Mouse (Mus musculus): ENCODE data around the gene Kat2a. TPM values are rescaled to one million over a fixed set of nuclear protein-coding genes. Genes with fewer than 3 reads are reported as not detected.

Gene Kat2a
- polyA plus RNA-seq, 1 experiment from 2014 or later: 11.8 TPM

- Histone ChIP-seq H3K4me2 (replicated peaks; ENCODE audit: low read depth) (no peak overlapping the region), H3K4me1 (replicated peaks; ENCODE audit: control insufficient read depth, insufficient read depth, low read length) (no peaks in the 10 kb centered on the region), H3K9me3 (ENCODE audit: control insufficient read depth) (no peaks in the 10 kb centered on the region), H3K9ac (ENCODE audit: low read depth, low read length) (no peak overlapping the region), H3K27me3 (replicated peaks; ENCODE audit: control insufficient read depth, insufficient read depth, low read length) (no peaks in the 10 kb centered on the region), H3K27ac (ENCODE audit: low read depth, low read length) (no peak overlapping the region; the same call in 1 of the 2 replicates), H3K4me3 (ENCODE audit: low read depth, low read length) (no peak overlapping the region), H3K36me3 (ENCODE audit: control insufficient read depth, insufficient read depth) (peaks cover 35% of the 10 kb centered on the region)
- no peak for ATAC-seq
- TF ChIP-seq CTCF (IDR thresholded peaks at IDR 0.05; ENCODE audit: low read depth): no peak
- WGBS: 77% methylated on average over 6 of the region's 6 CpGs
These were observed 18.4 kb upstream of the Kat2a start for GRCm38 (mm10) chr11:100730477-100731205.

DNA sequence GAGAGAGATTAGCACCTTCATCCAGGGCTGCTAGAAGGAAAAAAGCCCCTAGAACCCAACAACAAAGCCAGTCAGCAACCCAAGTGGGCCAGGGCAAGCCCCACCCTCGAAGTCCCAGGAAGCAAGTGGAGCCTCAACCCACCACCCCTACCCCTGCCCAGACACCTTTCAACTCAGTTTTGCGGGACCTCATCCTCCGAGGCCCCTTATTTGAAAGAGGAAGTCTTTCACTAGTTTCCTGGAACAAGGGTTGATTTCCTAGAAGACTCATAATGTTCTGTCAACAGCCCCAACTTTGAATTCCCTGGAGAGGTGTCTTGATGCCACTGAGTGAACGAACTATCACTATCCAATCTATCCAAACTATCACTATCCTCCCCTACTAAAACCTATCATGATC is 17.7 kb upstream of the Kat2a start:
- no peak for TF ChIP-seq CTCF (IDR thresholded peaks at IDR 0.05; ENCODE audit: low read depth)
- Histone ChIP-seq H3K27ac (ENCODE audit: low read depth, low read length) (no peak overlapping the region), H3K4me1 (replicated peaks; ENCODE audit: control insufficient read depth, insufficient read depth, low read length) (peaks cover 3% of the 10 kb centered on the region; the same call in 1 of the 2 replicates), H3K4me3 (ENCODE audit: low read depth, low read length) (no peak overlapping the region), H3K4me2 (replicated peaks; ENCODE audit: low read depth) (no peak overlapping the region), H3K36me3 (ENCODE audit: control insufficient read depth, insufficient read depth) (peaks cover 33% of the 10 kb centered on the region), H3K27me3 (replicated peaks; ENCODE audit: control insufficient read depth, insufficient read depth, low read length) (no peaks in the 10 kb centered on the region), H3K9me3 (ENCODE audit: control insufficient read depth) (no peaks in the 10 kb centered on the region), H3K9ac (ENCODE audit: low read depth, low read length) (no peak overlapping the region)
- ATAC-seq: no peak
- 84% methylated on average over 4 of the region's 4 CpGs for WGBS

- Histone ChIP-seq H3K9me3 (ENCODE audit: control insufficient read depth) (no peaks in the 10 kb centered on the region), H3K36me3 (ENCODE audit: control insufficient read depth, insufficient read depth) (peaks cover 30% of the 10 kb centered on the region), H3K4me1 (replicated peaks; ENCODE audit: control insufficient read depth, insufficient read depth, low read length) (peaks cover 10% of the 10 kb centered on the region; the same call in 1 of the 2 replicates), H3K27ac (ENCODE audit: low read depth, low read length) (no peak overlapping the region), H3K27me3 (replicated peaks; ENCODE audit: control insufficient read depth, insufficient read depth, low read length) (no peaks in the 10 kb centered on the region), H3K4me2 (replicated peaks; ENCODE audit: low read depth) (no peak overlapping the region), H3K9ac (ENCODE audit: low read depth, low read length) (no peak overlapping the region), H3K4me3 (ENCODE audit: low read depth, low read length) (no peak overlapping the region)
- TF ChIP-seq CTCF (IDR thresholded peaks at IDR 0.05; ENCODE audit: low read depth): no peak
- WGBS: 79% methylated on average over 6 of the region's 6 CpGs
- no peak for ATAC-seq
These were observed 16.3 kb upstream of the Kat2a start for GRCm38 (mm10) chr11:100728601-100729000.

DNA sequence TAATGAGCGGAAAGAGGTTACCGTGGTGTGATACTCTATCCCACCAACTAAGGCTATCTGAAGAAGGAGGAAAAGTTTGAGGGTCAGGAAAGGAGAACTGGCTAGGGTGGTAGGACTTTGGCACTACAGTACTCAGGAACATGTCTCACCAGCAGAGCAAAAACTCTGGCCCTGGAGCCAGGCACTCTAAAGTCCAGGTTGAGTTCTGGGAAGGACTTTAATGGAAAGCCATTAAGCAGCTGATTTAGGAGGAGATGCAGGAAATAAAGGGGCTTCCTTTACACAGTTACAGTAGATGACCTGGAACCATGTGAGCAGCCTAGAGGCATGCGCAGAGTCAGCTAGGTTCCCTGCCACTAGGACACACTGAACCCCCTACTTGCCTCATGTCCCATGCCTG is 14.9 kb upstream of the Kat2a start:
- no peak overlapping the region for H3K9ac ChIP-seq (ENCODE audit: low read depth, low read length)
- H3K4me2 ChIP-seq (replicated peaks; ENCODE audit: low read depth): no peak overlapping the region
- H3K36me3 ChIP-seq (ENCODE audit: control insufficient read depth, insufficient read depth): peaks cover 18% of the 10 kb centered on the region
- no peaks in the 10 kb centered on the region for H3K27me3 ChIP-seq (replicated peaks; ENCODE audit: control insufficient read depth, insufficient read depth, low read length)
- H3K4me1 ChIP-seq (replicated peaks; ENCODE audit: control insufficient read depth, insufficient read depth, low read length): peaks cover 12% of the 10 kb centered on the region; the same call in 1 of the 2 replicates
- no peaks in the 10 kb centered on the region for H3K9me3 ChIP-seq (ENCODE audit: control insufficient read depth)
- no peak for TF ChIP-seq CTCF (IDR thresholded peaks at IDR 0.05; ENCODE audit: low read depth)
- 75% methylated on average over 3 of the region's 3 CpGs for WGBS
- H3K27ac ChIP-seq (ENCODE audit: low read depth, low read length): peak overlapping the region; percentile 31
- no peak overlapping the region for H3K4me3 ChIP-seq (ENCODE audit: low read depth, low read length)
- peak; percentile 48 for ATAC-seq

GRCm38 (mm10) chr11:100724919-100725512 is 12.8 kb upstream of the Kat2a start:
- TF ChIP-seq CTCF (IDR thresholded peaks at IDR 0.05; ENCODE audit: low read depth): no peak
- Histone ChIP-seq H3K4me1 (replicated peaks; ENCODE audit: control insufficient read depth, insufficient read depth, low read length) (peaks cover 19% of the 10 kb centered on the region), H3K27me3 (replicated peaks; ENCODE audit: control insufficient read depth, insufficient read depth, low read length) (no peaks in the 10 kb centered on the region), H3K27ac (ENCODE audit: low read depth, low read length) (peak overlapping the region; percentile 78), H3K9ac (ENCODE audit: low read depth, low read length) (no peak overlapping the region), H3K36me3 (ENCODE audit: control insufficient read depth, insufficient read depth) (peaks cover 12% of the 10 kb centered on the region), H3K4me2 (replicated peaks; ENCODE audit: low read depth) (no peak overlapping the region), H3K9me3 (ENCODE audit: control insufficient read depth) (no peaks in the 10 kb centered on the region), H3K4me3 (ENCODE audit: low read depth, low read length) (no peak overlapping the region)
- 0 out of 2 replicates have a peak, but pooled peaks have one; percentile 18 for ATAC-seq
- 21% methylated on average over 5 of the region's 5 CpGs for WGBS

DNA sequence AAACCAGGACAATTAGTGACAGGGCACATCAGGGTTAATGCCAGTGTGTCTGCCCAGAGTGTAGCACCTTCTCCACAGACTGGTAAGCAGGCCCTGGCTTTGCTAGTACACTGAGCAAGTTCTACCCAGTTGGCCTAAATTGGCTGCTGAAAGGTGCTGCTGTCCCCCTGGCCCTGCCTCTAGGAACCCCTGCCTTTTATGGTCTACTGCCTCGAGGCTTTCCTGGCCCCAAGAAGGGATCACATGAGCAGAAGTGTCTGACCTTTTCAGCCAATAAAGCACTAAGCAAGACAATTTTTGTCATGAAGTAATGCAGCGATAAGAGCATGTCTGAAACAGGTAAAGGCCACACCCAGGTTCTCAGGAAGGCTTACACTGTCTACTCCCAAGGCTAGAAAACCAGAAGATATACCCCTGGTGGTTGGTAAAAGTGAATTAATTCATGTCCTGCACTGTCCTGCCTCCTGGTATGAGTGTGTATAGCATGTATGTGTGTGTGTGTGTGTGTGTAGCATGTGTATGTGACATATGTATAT is 10.3 kb upstream of the Kat2a start:
- H3K9ac ChIP-seq (ENCODE audit: low read depth, low read length): no peak overlapping the region
- H3K4me3 ChIP-seq (ENCODE audit: low read depth, low read length): no peak overlapping the region
- H3K27ac ChIP-seq (ENCODE audit: low read depth, low read length): peak overlapping the region; percentile 80
- peak; percentile 36 for ATAC-seq
- peaks cover 24% of the 10 kb centered on the region for H3K36me3 ChIP-seq (ENCODE audit: control insufficient read depth, insufficient read depth)
- WGBS: 23% methylated on average over 2 of the region's 2 CpGs
- H3K27me3 ChIP-seq (replicated peaks; ENCODE audit: control insufficient read depth, insufficient read depth, low read length): no peaks in the 10 kb centered on the region
- no peaks in the 10 kb centered on the region for H3K9me3 ChIP-seq (ENCODE audit: control insufficient read depth)
- H3K4me1 ChIP-seq (replicated peaks; ENCODE audit: control insufficient read depth, insufficient read depth, low read length): peaks cover 22% of the 10 kb centered on the region
- no peak for TF ChIP-seq CTCF (IDR thresholded peaks at IDR 0.05; ENCODE audit: low read depth)
- H3K4me2 ChIP-seq (replicated peaks; ENCODE audit: low read depth): no peak overlapping the region

All from intestine, postnatal 0 days (tissue).